Mouse (Mus musculus) megakaryocyte, adult 5-6 weeks (primary cell): ENCODE measurements around the gene Plcb4. TPM values are rescaled to one million over a fixed set of nuclear protein-coding genes. Genes with fewer than 3 reads are reported as not detected.
A peak's percentile ranks its signal among the peaks of the same experiment; 100 is the strongest.

ENCODE experiments used
- ATAC-seq: 2 replicates; pipeline ENCODE4 v1.8.0; 2016; ENCODE audit warnings: mild to moderate bottlenecking, inconsistent platforms; ENCODE audit not compliant: poor library complexity, severe bottlenecking
- total RNA-seq, 2 experiments: library from RNA; stranded (forward) in 1 of 2; stranded (reverse) in 1 of 2; fragments of 153-499, 151-499 nt in 1 of 2; fragments of 221-1000, 200-1000 nt in 1 of 2; gene quantifications; 2 replicates each; pipeline versions ENCODE4 v1.2.3 to v1.2.4; 2015 to 2017

Gene Plcb4
- total RNA-seq, 2 experiments from 2014 or later, result 7.1 to 8.5 TPM

DNA sequence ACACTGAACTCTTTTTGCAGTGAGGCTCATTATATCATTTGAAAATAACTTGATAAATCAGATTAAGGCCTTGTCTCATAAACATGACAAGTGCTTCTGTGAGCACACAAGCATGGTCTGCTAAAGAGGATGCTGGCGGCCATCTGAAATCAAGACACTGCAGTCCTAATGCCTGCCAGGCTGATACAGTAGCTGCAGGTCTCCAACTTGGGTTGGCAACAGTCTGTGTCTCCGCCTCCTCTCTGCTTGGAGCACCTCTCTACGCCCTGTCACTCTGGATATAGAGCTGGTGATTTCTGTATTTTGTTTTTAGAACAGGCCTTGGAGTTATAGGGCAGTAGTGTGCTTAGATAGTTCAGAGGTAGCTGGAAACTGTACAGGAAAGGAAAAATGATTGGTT is 188.1 kb downstream of the Plcb4 start:
- no peak for ATAC-seq

DNA sequence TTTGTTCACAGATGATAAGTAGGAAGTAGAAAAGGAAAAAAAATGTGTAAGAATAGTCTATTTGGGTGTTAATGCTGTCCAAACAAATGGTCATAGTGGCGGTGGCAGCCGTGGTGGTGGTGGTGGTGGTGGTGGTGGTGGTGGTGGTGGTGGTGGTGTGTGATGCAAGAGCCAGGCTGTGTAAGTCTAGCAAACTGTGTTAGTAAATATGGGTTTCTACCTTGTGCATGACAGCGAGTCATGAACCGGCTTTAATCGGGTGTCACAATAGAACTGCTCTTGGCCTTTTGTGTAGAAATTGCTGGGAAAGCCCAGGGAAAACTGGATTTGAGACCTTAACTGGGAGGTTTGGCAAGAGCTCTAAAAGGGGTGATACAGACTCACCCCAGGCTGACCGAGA is 188.9 kb downstream of the Plcb4 start:
- ATAC-seq, result no peak

DNA sequence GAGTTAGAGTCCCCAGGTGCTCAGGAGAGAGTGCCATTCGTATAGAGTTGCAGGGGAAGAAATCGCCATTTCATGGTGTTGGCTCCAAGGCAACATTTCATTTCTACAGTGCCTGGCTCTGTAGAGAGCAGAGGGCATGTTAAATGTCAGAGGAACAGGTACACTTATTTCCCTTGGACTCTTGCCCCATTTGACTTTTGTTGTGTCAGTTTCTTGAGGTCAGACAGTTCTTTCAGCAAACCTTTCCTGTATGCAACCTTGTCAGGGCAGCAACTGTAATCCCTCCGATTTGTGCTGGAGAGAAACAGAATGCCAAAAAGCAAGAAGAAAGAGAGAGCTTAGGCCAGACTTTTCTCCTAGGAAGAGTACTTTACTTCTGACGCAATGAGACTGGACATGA is 189.4 kb downstream of the Plcb4 start:
- ATAC-seq, result 0 out of 2 replicates have a peak, but pooled peaks have one; percentile 14

DNA sequence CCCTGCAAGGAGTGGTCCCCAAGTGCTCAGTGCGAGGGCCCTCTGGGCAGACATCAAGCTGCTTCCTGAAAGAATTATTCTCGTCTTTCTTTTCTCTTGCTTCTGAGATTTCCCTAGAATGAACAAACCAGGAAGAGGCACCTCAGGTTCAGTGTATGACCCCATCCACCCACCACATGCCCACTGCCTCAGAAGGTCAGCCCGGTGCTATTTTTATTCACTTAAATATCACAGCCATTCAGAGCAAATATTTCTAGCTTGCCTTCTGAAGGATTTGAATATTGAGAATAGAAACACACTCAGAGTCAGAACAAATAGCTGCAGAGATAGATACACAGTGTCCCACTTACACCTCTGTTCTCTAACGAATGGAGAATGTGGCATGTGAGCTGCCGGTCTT is 193.2 kb downstream of the Plcb4 start:
- no peak for ATAC-seq

DNA sequence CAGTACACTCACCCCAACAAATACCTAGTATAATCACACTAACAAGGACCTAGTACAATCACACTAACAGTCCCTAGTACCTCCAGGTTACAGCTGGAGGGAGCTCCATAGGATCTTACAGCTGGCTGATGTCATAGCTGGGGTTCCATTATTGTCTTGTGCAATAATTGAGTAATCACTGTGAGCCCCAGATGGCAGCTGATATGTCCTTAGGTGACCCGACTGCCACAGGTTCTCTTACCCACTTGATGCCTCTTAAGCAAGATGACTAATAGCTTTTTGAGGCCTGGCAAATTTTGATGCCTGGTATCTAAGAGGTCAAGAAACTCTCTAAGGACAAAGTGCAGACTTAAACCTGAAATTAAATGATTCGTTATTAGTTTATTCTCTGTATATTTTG is 194.3 kb downstream of the Plcb4 start:
- peak; percentile 69 for ATAC-seq

DNA sequence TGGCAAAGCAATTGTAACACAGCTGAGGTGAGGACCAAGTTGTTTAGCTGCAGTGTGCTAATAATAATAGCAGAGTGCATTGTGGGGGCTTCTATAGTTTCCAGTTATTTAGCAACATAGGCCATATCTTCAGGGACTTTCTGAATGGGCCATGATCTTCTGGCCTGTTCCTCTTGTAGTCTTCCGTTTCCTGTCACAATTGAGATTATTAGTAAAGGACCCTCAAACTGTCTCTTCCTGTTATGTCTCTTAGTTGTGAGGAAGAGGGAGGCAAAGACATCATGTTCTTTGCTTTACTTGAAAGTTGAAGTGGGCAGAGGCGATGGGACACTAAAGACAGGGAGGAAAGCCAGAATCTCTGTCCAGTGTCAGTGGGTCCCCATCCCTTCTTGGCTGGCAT is 195.2 kb downstream of the Plcb4 start:
- ATAC-seq, result no peak

DNA sequence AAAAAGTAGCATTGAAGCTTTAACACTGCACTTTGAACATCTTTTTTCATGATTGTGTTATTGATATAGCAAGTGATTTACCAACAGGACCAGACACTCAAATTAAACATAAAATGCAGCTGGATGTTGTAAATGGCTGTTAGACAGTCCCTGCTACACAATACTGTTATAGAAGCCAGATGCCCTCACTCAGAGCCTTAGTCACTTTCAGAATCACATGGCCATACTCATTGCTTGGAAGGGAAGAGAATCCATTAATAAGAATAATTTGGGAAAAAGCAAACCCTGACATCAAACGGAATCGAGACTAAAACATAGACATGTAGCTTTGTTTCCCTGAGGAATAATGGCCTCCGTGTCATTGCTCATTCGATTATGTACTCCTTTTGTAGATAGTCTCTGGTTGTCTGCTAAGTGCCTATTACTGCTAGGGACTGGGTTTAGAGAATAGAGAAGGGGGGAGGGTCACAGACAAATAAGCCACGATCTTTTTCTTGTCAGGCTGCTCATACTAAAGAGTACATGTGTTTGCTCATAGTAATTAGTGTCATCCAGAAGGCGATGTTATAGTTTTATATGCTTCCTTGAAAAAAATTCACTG is 197.2 kb downstream of the Plcb4 start:
- no peak for ATAC-seq

DNA sequence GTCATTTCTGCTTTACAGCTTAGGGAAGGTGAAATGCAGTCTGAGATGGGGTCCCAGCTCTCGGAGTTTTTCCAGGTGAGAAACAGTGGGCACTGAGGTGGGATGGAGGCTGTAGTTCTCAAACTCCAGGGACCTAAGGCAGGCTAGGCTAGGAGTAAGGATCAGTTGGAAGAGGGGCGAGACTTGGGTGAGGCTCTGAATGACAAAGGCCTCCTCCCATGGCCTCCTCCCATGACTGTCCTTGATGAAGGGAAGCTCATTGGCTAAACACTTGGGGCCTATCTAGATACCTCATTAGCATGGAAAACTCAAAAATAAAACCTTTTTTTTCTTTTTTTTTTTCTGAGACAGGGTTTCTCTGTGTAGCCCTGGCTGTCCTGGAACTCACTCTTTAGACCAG is 198.0 kb downstream of the Plcb4 start:
- no peak for ATAC-seq

DNA sequence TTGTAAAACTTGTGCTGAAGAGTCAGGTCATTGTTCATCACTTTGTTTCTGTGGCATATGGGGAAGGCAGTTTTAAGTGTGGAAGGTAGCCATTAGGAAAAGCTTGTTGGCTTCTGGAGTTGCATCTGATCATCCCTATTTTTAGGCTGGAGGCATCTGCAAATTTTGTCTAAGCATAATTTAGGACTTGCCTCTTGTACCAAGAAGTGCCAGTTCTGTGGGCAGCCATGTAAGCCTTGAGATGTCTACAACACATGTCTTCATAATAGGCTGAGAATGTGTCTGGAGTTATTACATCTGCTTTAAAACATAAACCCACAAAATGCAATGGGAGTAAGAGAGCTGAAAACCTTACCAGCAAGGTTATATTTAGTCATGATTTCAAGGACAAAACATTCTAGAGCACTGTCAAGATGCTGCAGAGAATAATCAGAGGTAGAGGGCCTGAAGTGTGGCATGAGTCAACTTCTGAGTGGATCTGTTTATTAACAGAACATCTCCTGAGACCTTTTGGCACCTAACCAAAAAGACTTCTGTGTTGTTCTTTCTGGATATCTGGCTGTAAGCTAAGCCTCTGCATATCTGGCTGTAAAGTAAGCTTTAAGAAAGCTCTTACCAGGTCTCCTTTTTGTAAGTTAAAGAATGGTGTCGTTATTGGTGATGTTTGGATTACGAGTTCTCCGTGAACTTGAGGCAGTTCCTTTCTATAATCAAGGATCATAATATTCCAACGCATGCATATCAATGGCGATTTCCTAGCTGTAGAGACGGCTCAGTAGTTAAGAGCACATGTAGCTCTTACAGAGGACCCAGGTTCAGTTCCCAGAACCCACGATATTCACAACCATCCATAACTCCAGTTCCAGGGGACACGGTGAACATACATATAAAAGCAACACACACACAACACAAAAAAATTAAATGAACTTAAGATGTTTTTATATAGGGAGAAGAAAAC is 203.0 kb downstream of the Plcb4 start:
- ATAC-seq, result no peak

DNA sequence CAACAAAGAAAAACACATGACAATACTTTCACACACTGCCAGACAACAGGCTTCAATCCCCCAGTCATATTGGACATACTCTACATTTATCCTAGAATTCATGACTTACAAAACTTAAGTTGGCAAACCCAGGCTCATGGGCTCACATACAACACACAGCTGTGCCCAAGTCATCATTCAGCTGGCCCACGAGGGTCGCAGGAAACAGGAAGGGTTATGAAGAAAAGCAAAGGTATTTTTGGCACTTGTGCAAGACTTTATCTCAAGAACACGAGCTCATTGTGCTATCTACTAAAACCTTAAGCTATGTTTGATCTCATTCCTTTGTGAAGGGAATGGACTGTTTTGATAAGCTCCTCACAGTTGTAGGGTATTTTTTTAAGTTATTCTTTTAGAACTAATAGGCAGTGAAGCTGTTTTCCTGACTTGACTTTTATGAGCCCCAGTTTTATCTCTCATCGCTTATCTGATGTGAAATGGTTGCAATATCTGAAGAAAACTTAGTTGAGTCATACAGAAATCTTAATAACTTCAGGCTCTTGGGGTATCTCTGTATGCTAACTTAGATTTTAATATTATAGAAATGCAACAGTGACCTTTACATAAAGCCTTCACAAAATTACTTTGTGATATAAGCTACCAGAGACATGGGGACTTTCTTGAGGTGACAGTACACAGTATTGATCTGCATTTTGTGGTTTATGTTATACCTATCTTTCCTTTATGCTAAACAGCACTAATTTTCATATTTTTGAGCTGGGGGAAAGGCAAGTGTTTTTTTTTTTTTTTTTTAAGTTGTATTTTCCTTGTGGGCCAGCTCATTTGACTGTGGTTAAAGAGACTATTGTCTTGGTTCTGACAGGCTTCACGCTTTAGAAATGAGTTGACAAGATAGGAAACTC is 203.9 kb downstream of the Plcb4 start:
- ATAC-seq, result 0 out of 2 replicates have a peak, but pooled peaks have one; percentile 25

DNA sequence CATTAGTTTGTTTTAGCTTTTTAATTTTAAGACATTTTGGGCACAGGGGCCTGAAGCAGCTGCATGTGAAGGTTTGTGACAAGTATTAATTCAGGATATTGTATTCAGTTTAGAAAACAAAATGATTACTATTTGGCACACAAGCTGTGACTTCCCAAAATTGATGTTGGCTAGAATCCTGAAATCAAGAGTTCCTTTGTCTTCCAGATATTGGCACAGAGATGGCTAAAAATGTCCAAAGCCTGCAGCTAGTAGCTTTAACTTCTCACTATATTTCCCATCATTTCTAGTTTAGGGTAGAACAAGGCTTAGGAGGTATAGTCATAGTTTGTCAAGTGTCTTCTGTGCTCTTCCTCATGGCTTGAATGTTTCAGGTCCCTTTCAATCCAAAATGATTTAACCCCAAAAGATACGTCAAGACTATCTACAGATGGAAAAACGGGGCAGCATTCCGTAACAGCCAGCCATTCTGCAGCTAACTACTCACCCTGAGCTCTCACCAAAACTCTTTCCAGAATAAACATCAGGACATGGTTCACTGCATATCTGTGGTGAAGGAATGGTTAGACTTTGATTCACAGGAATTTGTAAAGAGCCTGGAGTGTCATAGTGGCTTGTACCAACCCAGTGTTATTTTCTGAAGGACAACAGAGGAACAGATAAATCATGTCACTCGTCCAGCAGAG is 204.7 kb downstream of the Plcb4 start:
- ATAC-seq, result no peak

DNA sequence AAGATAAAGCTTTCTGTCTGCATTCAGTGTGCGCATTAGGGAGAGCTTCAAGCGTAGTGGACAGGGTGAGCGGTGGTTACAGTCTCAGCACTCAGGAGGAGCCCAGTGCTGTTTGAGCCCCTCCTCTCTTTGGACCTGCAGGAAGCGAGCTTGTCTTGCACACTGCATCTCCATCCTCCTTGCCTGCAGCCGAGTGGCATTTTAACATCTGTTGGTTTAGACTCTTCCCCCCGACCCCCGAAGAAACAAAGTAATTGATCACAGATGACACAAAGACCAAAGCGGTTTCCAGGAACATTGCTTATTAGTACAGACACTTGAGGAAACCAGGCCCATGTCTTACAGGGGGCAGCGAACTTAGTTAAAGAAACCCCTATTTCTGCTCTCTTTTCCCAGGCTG is 207.6 kb downstream of the Plcb4 start:
- no peak for ATAC-seq

DNA sequence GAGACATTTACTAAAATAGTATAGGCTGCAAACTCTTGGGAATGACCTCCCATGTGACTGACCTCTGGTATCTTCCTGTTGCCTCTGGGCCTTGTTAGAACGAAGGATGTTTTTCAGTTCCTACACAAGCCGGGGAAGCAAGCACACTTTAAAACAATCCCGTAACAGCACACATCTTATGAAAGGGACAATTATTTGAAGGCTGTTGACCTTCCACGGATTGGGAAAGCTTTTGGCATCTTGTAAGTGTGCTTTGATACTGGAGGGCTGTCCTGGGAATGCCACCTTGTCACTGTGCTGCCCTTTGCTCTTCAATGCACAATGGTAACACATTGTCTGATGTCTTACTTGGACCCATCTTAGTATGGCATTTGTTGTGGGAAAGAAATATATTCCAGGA is 208.0 kb downstream of the Plcb4 start:
- no peak for ATAC-seq

DNA sequence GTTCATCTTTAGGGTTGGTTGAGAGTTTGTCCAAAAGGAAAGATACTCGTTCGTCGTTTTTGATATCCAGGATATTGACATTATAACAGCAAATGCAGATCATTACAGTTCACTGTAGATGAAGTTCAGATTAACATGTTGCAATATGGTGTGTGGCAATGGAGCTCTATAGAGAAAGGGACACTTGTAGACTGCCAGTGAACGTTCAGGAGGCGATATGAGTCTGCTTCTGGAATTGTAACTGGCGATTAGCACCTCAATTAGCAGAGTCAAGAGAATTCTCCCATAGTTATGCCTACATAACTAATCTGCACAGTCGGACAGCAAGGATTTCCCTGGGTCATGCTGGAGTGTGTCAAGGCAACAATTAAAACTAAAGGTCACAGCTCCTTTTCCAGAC is 210.8 kb downstream of the Plcb4 start:
- ATAC-seq, result no peak

DNA sequence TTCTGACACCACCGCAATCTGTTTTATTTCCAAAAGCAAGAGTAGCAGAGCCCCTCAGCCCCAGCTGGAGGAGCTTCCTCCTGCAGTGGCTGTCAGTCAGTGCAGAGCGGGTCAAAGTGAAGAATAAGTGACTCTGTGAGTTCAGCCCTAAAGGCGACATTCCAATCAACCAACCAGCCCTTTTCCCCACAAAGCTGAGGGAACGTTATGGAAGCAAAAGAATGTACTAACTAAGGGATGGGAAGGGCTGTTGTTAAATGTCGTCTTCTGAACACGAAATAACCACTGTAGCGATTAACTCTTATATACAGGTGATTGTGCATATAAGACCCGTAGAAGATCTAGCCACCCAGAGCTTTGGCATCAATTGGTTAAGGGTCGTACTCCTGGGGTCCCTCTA is 214.3 kb downstream of the Plcb4 start:
- no peak for ATAC-seq

DNA sequence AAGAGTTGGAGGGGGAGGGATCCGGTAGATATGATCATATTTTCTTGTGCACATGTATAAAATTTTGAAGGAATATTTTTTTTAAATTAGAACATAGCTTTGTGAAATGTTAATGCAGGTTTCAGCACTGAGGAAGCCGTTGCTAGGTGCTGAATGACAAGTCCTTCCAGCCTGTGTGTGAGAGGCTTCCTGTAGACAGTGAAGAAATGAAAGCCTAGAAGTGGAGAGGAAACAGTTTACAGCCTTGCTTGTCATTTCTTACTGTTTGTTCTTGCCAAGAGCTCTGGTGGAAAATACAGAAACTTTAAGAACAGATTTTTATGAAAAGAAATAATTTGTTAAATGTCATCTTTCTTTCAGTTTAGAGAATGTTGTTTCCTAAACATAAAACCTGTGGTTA is 214.9 kb downstream of the Plcb4 start:
- ATAC-seq, result peak; percentile 66

DNA sequence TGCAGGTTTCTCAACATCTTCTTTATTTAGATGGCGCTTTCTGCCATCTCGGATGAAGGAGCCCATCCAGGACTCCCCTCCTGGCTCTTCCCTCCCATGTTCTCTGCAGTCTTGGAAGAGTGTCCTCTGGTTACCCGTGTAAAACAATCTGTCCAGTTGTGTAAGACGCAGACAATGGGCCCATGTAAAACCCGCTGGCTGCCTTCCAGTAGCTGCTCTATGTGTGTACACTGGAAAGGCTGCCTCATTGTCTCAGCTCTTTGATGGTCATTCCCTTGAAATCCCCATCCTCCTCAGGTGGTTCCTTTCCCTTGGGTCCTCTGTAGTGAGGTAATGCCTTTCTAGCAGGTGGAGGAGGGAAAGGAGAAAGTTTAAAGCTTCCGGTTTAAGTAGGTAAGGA is 216.7 kb downstream of the Plcb4 start:
- ATAC-seq, result no peak

DNA sequence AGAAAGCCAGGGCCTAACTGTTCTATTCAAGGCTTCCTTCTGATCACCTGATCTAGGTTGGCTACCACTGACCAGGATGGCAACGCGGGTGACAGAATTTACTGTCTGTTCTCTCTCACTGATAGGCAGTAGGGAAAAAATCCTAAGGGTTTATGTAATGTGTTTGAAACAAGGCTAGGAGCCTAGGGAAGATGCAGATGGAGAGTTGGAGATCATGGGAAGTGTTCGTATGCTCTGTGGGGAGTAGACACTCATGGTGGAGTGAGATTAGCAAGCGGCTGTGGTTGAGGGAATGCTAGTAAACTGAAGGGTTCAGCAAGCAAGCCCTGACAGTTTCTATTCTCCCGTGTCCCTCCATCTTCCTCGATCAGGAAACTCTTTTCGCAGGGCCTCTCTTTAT is 220.5 kb downstream of the Plcb4 start:
- no peak for ATAC-seq

DNA sequence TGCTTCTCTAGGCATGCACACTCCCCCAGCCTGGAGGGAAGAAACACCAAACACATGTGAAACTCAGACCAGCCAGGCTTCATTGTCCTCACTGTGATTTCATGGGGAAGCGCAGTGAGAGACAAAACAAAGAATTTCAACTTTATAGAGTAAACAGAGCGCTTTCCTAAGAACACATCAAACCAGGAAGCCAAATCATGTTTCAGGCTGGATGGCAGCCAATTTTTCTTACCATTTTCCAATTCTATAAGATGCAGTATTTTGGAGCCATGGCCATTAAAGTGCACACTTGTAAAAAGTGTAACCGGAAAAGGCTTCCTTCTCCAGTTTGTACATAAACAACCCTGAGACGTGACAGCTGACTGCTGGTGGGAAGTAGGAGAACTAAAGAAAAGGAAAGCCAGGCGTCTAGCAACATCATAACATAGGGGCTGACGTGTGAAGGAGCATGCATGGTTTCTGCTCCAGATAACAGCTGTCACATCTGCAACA is 221.5 kb downstream of the Plcb4 start:
- ATAC-seq, result no peak

DNA sequence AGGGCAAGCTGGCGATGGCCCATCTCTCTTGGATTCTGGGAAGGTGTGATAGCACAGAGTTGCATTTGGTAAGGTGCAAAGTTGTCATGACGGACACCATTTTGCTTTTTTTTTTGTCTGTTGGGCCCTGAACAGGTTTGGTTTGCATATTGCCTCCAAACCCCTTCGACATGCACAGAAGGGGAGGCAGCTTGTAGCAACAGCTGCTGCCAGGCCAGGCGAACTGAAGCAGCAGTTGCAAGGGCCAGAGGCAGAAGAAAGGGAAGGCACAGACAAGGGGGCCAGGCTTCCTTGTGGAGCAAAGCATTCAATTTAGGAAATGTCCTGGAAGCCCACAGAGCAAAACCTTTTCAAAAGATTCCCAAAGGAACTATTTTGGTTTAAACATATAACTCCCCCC is 224.5 kb downstream of the Plcb4 start:
- ATAC-seq, result no peak
